Mouse (Mus musculus) telencephalon, adult 2 months (tissue): ENCODE measurements around the gene Fchsd2.

Source experiments
- DNase-seq: peaks from one replicate; pipeline ENCODE4 v3.0.0-alpha.2; 2011; ENCODE audit warnings: low read depth, low spot score

Gene Fchsd2

GRCm38 (mm10) chr7:101288436-101288835 is 195.8 kb downstream of the Fchsd2 start:
- no peak for DNase-seq

- no peak for DNase-seq
These were observed 197.7 kb downstream of the Fchsd2 start for GRCm38 (mm10) chr7:101290401-101290800.

DNA sequence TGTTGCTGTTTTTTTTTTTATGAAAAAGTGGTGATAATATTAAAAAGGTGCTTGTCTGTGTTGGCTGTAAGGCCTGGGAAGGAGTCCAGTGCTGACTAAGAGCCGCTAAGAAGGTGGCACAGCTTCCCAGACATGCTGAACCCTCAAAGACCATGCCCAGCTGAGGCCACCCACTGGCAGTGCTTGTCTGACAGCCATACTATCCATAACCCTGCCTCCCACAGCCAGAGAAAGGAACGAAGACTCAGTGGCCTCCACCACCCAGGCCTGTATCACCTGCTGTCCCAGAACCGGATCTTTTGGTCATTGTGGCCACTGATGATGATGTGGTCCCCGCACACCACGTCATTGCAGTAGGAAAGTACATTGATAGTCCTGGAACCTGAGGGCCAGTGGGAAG is 198.5 kb downstream of the Fchsd2 start:
- DNase-seq: no peak

DNA sequence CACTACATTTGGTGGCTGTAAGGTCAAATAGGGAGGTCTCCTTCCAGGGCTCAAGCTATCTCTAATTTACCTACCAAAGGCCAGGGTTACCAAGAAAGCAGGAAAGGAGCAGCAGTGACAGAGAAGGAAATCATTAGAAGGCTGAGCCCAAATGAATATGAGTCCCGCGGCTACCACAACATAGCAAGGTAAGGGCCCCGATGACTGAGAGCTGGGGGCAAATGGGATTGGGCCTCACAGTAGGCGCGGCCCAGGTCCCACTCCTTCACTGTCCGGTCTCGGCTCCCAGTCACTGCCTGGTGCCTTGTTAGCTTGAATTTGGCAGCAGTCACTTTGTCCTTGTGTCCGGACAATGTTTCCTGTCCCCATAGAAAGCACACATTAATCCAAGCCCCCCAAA is 199.0 kb downstream of the Fchsd2 start:
- DNase-seq: no peak

- DNase-seq: no peak
These were observed 199.4 kb downstream of the Fchsd2 start for GRCm38 (mm10) chr7:101292086-101292485.

GRCm38 (mm10) chr7:101292696-101293095 is 200.0 kb downstream of the Fchsd2 start:
- no peak for DNase-seq

GRCm38 (mm10) chr7:101293138-101293537 is 200.5 kb downstream of the Fchsd2 start:
- DNase-seq: no peak

- DNase-seq: no peak
These were observed 200.9 kb downstream of the Fchsd2 start for GRCm38 (mm10) chr7:101293611-101294010.

- DNase-seq: no peak
These were observed 202.8 kb downstream of the Fchsd2 start for GRCm38 (mm10) chr7:101295438-101295837.

DNA sequence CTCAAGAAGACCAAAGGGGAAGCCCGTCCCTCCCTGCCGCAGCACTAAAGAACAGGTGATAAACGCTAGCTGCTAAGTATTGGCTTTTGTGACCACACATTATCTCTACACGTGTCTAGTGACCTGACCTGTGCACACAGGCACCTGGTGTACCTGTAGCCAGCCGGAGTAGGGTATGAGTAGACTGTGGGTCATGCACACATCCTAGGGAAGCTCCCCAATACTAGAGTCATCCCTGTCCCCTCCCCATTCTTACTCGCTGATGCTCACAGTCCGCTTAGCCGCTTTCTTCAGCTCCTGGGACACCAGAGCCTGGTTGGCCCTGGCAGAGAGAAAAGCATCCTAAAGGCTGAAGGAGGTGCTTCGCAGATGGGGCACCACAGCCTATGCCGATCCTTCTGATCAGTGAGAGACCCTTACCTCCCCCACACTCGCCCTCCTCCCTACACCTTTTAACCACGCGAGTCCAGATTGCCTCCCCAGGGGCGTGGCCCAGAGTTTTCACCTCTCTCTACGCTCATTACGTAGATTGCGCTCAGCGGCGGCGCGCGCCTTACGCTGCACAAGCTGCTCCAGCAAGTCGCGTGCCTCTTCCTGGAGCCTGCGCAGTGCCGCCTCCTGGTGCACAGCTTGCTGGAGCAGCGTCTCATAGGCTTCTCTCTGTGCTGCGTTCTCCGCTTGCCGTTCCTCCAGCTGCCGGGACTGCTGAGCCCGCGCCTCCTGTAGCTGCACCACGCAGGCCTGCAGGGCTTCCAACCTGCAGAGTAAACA is 203.8 kb downstream of the Fchsd2 start:
- peak; percentile 87 for DNase-seq

DNA sequence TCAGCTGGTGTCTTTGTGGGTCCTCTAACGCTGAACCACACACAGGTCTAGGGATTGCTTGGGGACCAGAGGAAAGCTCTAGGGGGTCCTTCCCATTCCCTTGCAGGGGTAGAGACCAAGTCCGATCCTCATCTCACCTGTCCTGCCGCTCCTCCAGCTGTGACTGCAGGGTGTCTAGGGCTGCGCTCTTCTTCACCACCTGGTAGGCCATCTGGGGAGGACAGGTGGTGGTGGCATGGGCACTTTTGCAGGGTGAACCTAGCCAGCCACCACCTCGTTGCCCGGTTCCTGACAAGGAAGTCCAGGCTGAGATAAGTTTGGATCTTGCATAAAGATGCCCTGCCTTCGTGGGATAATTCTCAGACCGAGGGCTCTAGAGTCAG is 204.4 kb downstream of the Fchsd2 start:
- no peak for DNase-seq

- no peak for DNase-seq
These were observed 205.7 kb downstream of the Fchsd2 start for GRCm38 (mm10) chr7:101298375-101298774.

- no peak for DNase-seq
These were observed 208.8 kb downstream of the Fchsd2 start for GRCm38 (mm10) chr7:101301361-101301880.

GRCm38 (mm10) chr7:101301881-101302456 is 209.3 kb downstream of the Fchsd2 start, which contains the start of gene Atg16l2:
Atg16l2 (minus strand) TSS chr7:101302251.
- DNase-seq: peak; percentile 94

DNA sequence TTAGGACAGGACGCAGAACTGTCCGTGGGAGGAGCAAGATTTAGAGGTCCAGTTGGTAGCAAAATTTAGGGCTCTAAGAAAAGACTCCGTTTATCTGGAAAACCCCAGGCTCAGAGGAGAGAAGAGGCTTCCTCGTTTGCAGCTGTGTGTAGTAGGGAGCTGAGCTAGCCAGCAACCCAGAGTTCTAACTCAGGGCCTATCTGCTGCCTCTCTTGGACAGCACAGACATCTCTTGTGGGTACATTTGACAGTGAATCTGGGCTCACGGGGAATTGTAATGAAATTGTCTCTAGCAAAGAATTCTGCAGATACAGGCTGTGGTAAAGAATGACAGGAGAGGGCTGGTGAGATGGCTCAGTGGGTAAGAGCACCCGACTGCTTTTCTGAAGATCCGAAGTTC is 210.0 kb downstream of the Fchsd2 start:
- DNase-seq: no peak

- DNase-seq: no peak
These were observed 214.2 kb downstream of the Fchsd2 start for GRCm38 (mm10) chr7:101306841-101307240.

GRCm38 (mm10) chr7:101309985-101310326 is 217.3 kb downstream of the Fchsd2 start:
- no peak for DNase-seq

GRCm38 (mm10) chr7:101310327-101311028 is 217.8 kb downstream of the Fchsd2 start:
- peak; percentile 98 for DNase-seq

- no peak for DNase-seq
These were observed 218.4 kb downstream of the Fchsd2 start for GRCm38 (mm10) chr7:101311061-101311460.

GRCm38 (mm10) chr7:101313033-101313432 is 220.4 kb downstream of the Fchsd2 start:
- DNase-seq: no peak

- DNase-seq: peak; percentile 91
These were observed 221.7 kb downstream of the Fchsd2 start for GRCm38 (mm10) chr7:101314396-101314795.

DNA sequence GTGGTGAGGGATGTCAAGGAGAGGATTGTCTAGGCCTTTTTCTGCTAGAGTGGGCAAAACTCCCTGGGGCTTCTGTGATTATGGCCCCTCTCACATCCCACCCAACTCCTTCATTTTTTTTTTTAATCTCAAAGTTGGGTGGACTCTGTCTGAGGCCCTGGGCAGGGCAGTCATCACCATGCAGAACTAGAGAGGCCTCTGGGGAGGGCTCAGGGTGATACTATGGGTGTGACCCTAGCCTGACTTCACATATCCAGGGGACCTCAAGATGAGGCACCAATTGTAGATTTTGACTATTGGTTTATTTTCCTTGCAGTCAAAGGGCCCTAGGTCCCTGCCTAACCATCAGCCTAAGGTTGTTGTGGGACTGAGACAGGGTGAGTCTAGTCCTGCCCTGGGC is 223.0 kb downstream of the Fchsd2 start:
- DNase-seq: no peak

DNA sequence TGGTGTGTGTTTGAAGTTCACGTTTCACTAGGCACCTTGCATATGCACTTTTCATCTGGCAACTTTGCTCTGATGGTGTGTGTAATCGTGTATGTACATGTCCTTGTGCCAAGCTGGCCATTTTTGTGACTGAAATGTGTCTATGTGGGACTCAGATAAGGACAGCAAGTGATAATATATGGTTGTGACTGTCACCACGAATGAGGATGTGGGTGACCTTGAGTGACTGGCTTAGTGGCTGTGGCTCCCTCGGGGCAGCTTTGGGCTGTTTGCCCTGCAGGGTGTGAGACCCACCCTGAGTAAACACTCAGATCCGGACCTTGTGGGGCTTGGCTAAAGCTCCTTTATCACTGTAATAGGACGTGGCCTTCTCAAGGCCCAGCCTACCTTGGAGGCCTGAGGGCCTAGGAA is 223.9 kb downstream of the Fchsd2 start:
- no peak for DNase-seq
